Mouse (Mus musculus) neural tube, embryonic 11.5 days (tissue): ENCODE results near the gene Zbtb2. TPM values are rescaled to one million over a fixed set of nuclear protein-coding genes. Genes with fewer than 3 reads are reported as not detected.
A peak's percentile ranks its signal among the peaks of the same experiment; 100 is the strongest.

ENCODE experiments used
- ATAC-seq: fragments of 200-750 bp; cut with Nextera tagmentation; 2 replicates; pipeline ENCODE4 v1.8.0; 2017; ENCODE audit warnings: moderate number of reproducible peaks, mild to moderate bottlenecking, moderate TSS enrichment, moderate library complexity; ENCODE audit not compliant: insufficient read depth, low FRiP score, low TSS enrichment
- DNase-seq: peaks from one replicate; pipeline ENCODE4 v3.0.0-alpha.2; 2015; ENCODE audit warnings: low spot score
- H3K27ac ChIP-seq: fragments of 300-500 bp; sonication (generic); 2 replicates; pipeline ENCODE4 v1.5.1; 2014; ENCODE audit warnings: low read depth, mild to moderate bottlenecking, low read length
- H3K27me3 ChIP-seq: fragments of 300-500 bp; sonication (generic); 2 replicates; pipeline ENCODE4 v1.6.1; 2014; ENCODE audit warnings: mild to moderate bottlenecking, low read length, mixed read lengths; ENCODE audit not compliant: control insufficient read depth, insufficient read depth
- H3K36me3 ChIP-seq: fragments of 300-500 bp; sonication (generic); 2 replicates; pipeline ENCODE4 v1.6.1; 2014; ENCODE audit warnings: mild to moderate bottlenecking, low read length, moderate library complexity, mixed read lengths; ENCODE audit not compliant: control insufficient read depth, insufficient read depth
- H3K4me1 ChIP-seq: fragments of 300-500 bp; sonication (generic); 2 replicates; pipeline ENCODE4 v1.6.1; 2014; ENCODE audit warnings: low read length, mixed read lengths; ENCODE audit not compliant: control insufficient read depth, insufficient read depth
- H3K4me2 ChIP-seq: fragments of 300-500 bp; sonication (generic); 2 replicates; pipeline ENCODE4 v1.6.1; 2014; ENCODE audit warnings: low read depth, mild to moderate bottlenecking, moderate library complexity
- H3K4me3 ChIP-seq: fragments of 300-500 bp; sonication (generic); 2 replicates; pipeline ENCODE4 v1.5.1; 2014; ENCODE audit warnings: low read depth, low read length
- H3K9ac ChIP-seq: fragments of 300-500 bp; sonication (generic); 2 replicates; pipeline ENCODE4 v1.6.1; 2014; ENCODE audit warnings: mild to moderate bottlenecking, low read length
- H3K9me3 ChIP-seq: fragments of 300-500 bp; sonication (generic); 2 replicates; pipeline ENCODE4 v1.6.1; 2016; ENCODE audit warnings: low read length; ENCODE audit not compliant: control insufficient read depth
- WGBS: fragments of 180-500 bp; shearing (Covaris S2); extraction: QIAGEN DNeasy Blood & Tissue Kit; methylation state at CpG from one replicate; pipeline ENCODE4 v1.1.7; 2014; 5-methylcytosine and 5-hydroxymethylcytosine counted together
- polyA plus RNA-seq: library from polyadenylated mRNA; unstranded; fragments of >200 nt; fragmentation: Nextera tagmentation; extraction: Ambion mirVana; gene quantifications from 2 replicates; pipeline ENCODE4 v1.2.1, GENCODE M21; 2014

Gene Zbtb2
- polyA plus RNA-seq, 1 experiment from 2014 or later = 22.3 TPM

GRCm38 (mm10) chr10:4333319-4333718 is 54.6 kb downstream of the Zbtb2 start:
- DNase-seq (peak; percentile 67), ATAC-seq (0 out of 2 replicates have a peak, but pooled peaks have one; percentile 42)
- 16% methylated on average over 8 of the region's 8 CpGs for WGBS
- no peaks in the 10 kb centered on the region for H3K27me3 ChIP-seq
- H3K9ac ChIP-seq = no peak overlapping the region
- H3K36me3 ChIP-seq = no peaks in the 10 kb centered on the region
- H3K4me3 ChIP-seq = no peak overlapping the region
- peaks cover 16% of the 10 kb centered on the region for H3K4me1 ChIP-seq
- H3K27ac ChIP-seq = peak overlapping the region; percentile 74
- H3K9me3 ChIP-seq = no peaks in the 10 kb centered on the region
- peak overlapping the region; percentile 39; the same call in 1 of the 2 replicates for H3K4me2 ChIP-seq

- WGBS = 17% methylated on average over 7 of the region's 7 CpGs
- ATAC-seq (peak; percentile 45), DNase-seq (peak; percentile 36)
- Histone ChIP-seq H3K4me3 (no peak overlapping the region), H3K4me2 (no peak overlapping the region), H3K27ac (peak overlapping the region; percentile 74), H3K9me3 (no peaks in the 10 kb centered on the region), H3K27me3 (no peaks in the 10 kb centered on the region), H3K4me1 (peaks cover 16% of the 10 kb centered on the region), H3K36me3 (no peaks in the 10 kb centered on the region), H3K9ac (no peak overlapping the region)
Observed at GRCm38 (mm10) chr10:4332228-4332979, 55.5 kb downstream of the Zbtb2 start.

- no peak for ATAC-seq
- no peak overlapping the region for H3K9ac ChIP-seq
- H3K4me1 ChIP-seq = peaks cover 3% of the 10 kb centered on the region; the same call in 1 of the 2 replicates
- WGBS = 74% methylated on average over 1 of the region's 1 CpGs
- no peak overlapping the region for H3K4me3 ChIP-seq
- no peaks in the 10 kb centered on the region for H3K36me3 ChIP-seq
- no peak overlapping the region for H3K27ac ChIP-seq
- H3K27me3 ChIP-seq = no peaks in the 10 kb centered on the region
- H3K9me3 ChIP-seq = no peaks in the 10 kb centered on the region
- DNase-seq = no peak
- no peak overlapping the region for H3K4me2 ChIP-seq
Observed at GRCm38 (mm10) chr10:4327716-4328115, 60.2 kb downstream of the Zbtb2 start.

- Histone ChIP-seq H3K4me2 (no peak overlapping the region), H3K27me3 (no peaks in the 10 kb centered on the region), H3K4me1 (no peaks in the 10 kb centered on the region), H3K36me3 (no peaks in the 10 kb centered on the region), H3K4me3 (no peak overlapping the region), H3K9ac (no peak overlapping the region), H3K9me3 (no peaks in the 10 kb centered on the region), H3K27ac (no peak overlapping the region)
- ATAC-seq (no peak), DNase-seq (peak; percentile 25)
- 69% methylated on average over 5 of the region's 5 CpGs for WGBS
Observed at GRCm38 (mm10) chr10:4325562-4325961, 62.3 kb downstream of the Zbtb2 start.

GRCm38 (mm10) chr10:4323885-4324284 is 64.0 kb downstream of the Zbtb2 start:
- Histone ChIP-seq H3K4me2 (no peak overlapping the region), H3K4me1 (no peaks in the 10 kb centered on the region), H3K4me3 (no peak overlapping the region), H3K36me3 (no peaks in the 10 kb centered on the region), H3K27me3 (no peaks in the 10 kb centered on the region), H3K9ac (no peak overlapping the region), H3K27ac (no peak overlapping the region), H3K9me3 (no peaks in the 10 kb centered on the region)
- ATAC-seq = no peak
- DNase-seq = no peak
- WGBS = 87% methylated on average over 8 of the region's 8 CpGs

Other genes with a start within 250 kb of the Zbtb2 start
- gene Akap12, start 121.7 kb downstream of the Zbtb2 start, polyA plus RNA-seq = 70.2 and 74.4 TPM in 2 replicates
- 47.6 and 49.7 TPM in 2 replicates for gene Rmnd1, start 44.3 kb upstream of the Zbtb2 start, polyA plus RNA-seq
- gene Armt1, start 44.4 kb upstream of the Zbtb2 start, polyA plus RNA-seq = 26.3 and 27.2 TPM in 2 replicates
- gene Ccdc170, start 94.4 kb upstream of the Zbtb2 start, polyA plus RNA-seq = 0.19 TPM in 1 of 2 replicates, not detected in the other
- gene Esr1, start 223.5 kb upstream of the Zbtb2 start, polyA plus RNA-seq = 0.08 and 0.12 TPM in 2 replicates